Mouse (Mus musculus) mouse trophoblast stem cell (cell line): ENCODE measurements around the gene Cacng2.

Experiments
- in situ Hi-C, 2 experiments: fragments of 300-500 bp; cut with MseI, MboI; formaldehyde crosslinking; loops; 2 replicates in 1 of 2; 3 replicates in 1 of 2; pipeline ENCODE4 v1.15.1; 2025

Cacng2 gene

GRCm38 (mm10) chr15:78008206-78008605 lies 111.6 kb downstream of the Cacng2 start:
- in situ Hi-C loops = loop anchor here in 1 of 2 experiments (25.0 kb wide), 1 partner anchor 654 kb away; no protein-coding TSS in a partner anchor

- in situ Hi-C loops = loop anchor here in 1 of 2 experiments (25.0 kb wide), 1 partner anchor 658 kb away; no protein-coding TSS in a partner anchor
Measured at GRCm38 (mm10) chr15:78003929-78004328, 115.9 kb downstream of the Cacng2 start.

- in situ Hi-C loops = loop anchor here in 1 of 2 experiments (25.0 kb wide), 1 partner anchor 661 kb away; no protein-coding TSS in a partner anchor
Measured at GRCm38 (mm10) chr15:78001400-78001799, 118.4 kb downstream of the Cacng2 start.

- in situ Hi-C loops = no loop called here
Measured at GRCm38 (mm10) chr15:77988541-77988940, 131.3 kb downstream of the Cacng2 start.

GRCm38 (mm10) chr15:77983391-77983790 lies 136.4 kb downstream of the Cacng2 start:
- in situ Hi-C loops = no loop called here

GRCm38 (mm10) chr15:77982195-77982939 lies 137.5 kb downstream of the Cacng2 start:
- in situ Hi-C loops = no loop called here

- in situ Hi-C loops = no loop called here
Measured at GRCm38 (mm10) chr15:77981181-77981680, 138.6 kb downstream of the Cacng2 start.

- in situ Hi-C loops = no loop called here
Measured at GRCm38 (mm10) chr15:77979427-77979865, 140.4 kb downstream of the Cacng2 start.

- in situ Hi-C loops = no loop called here
Measured at GRCm38 (mm10) chr15:77977663-77978062, 142.2 kb downstream of the Cacng2 start.

- in situ Hi-C loops = no loop called here
Measured at GRCm38 (mm10) chr15:77974165-77974841, 145.5 kb downstream of the Cacng2 start.

- in situ Hi-C loops = no loop called here
Measured at GRCm38 (mm10) chr15:77970470-77971292, 149.1 kb downstream of the Cacng2 start, which contains the start of gene Eif3d. Eif3d (minus strand) TSS chr15:77970813.

GRCm38 (mm10) chr15:77969940-77970469 lies 149.8 kb downstream of the Cacng2 start:
- in situ Hi-C loops = no loop called here

GRCm38 (mm10) chr15:77965117-77965528 lies 154.7 kb downstream of the Cacng2 start:
- in situ Hi-C loops = no loop called here

GRCm38 (mm10) chr15:77962447-77962846 lies 157.4 kb downstream of the Cacng2 start:
- in situ Hi-C loops = no loop called here

- in situ Hi-C loops = no loop called here
Measured at GRCm38 (mm10) chr15:77960693-77961092, 159.1 kb downstream of the Cacng2 start.

- in situ Hi-C loops = no loop called here
Measured at GRCm38 (mm10) chr15:77958071-77958470, 161.8 kb downstream of the Cacng2 start.

GRCm38 (mm10) chr15:77957625-77958024 lies 162.2 kb downstream of the Cacng2 start:
- in situ Hi-C loops = no loop called here

GRCm38 (mm10) chr15:77956404-77956901 lies 163.4 kb downstream of the Cacng2 start, which contains the start of gene Foxred2:
Foxred2 (minus strand) TSS chr15:77956722.
- in situ Hi-C loops = no loop called here

- in situ Hi-C loops = no loop called here
Measured at GRCm38 (mm10) chr15:77955440-77956403, 164.1 kb downstream of the Cacng2 start.

- in situ Hi-C loops = no loop called here
Measured at GRCm38 (mm10) chr15:77954362-77954761, 165.5 kb downstream of the Cacng2 start.
